Mouse (Mus musculus) kidney, adult 2 months (tissue): ENCODE measurements around the gene Hp1bp3.

Source experiments
- CTCF ChIP-seq: fragments of 200-500 bp; conservative IDR thresholded peaks from 2 replicates; pipeline ENCODE4 v1.5.1; 2011; ENCODE audit warnings: low read depth, mild to moderate bottlenecking, control low read depth, low read length, moderate library complexity, mixed read lengths; ENCODE audit not compliant: insufficient read depth, insufficient read length
- POLR2A ChIP-seq: fragments of 200-500 bp; IDR thresholded peaks from one replicate; pipeline ENCODE4 v1.6.1; 2011; ENCODE audit warnings: low read depth, low read length, control low read depth

- TF ChIP-seq CTCF, result no peak
- no peak for TF ChIP-seq POLR2A
Observed at GRCm38 (mm10) chr4:138172686-138173085, 43.4 kb upstream of the Hp1bp3 start.
